Mouse (Mus musculus): ENCODE data around the gene Nedd8.

The Nedd8 gene

GRCm38 (mm10) chr14:55671833-55672740 lies at the start of gene Nedd8, which contains the start of gene Gmpr2:
Gene Nedd8, minus strand, starts transcription at chr14:55672124.
Gene Gmpr2, plus strand, starts transcription at chr14:55671941.
- DNase-seq = peak; percentile 85 to 93

- DNase-seq = peak; percentile 17 to 43
These were observed 49.2 kb upstream of the Nedd8 start for GRCm38 (mm10) chr14:55721076-55721475.

DNA sequence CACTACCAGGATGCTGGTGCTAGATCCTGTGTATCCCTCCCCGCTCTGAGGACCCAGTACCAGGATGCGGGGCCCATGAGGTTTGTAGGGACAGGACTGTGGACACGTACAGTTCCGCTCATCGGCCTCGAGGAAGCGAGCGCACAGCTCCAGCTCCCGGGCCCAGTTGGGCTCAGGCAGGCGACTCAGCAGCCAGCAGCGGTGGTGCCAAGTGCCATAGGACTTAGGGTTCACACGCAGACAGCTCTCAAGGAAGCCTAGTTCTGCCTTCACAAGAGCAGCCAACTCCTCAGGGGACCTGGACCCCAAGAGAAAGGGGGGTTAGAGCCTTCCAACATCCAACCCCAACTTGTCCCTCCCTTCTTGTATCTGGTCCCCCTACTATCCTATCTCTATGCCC lies 48.7 kb upstream of the Nedd8 start:
- DNase-seq = no peak

DNA sequence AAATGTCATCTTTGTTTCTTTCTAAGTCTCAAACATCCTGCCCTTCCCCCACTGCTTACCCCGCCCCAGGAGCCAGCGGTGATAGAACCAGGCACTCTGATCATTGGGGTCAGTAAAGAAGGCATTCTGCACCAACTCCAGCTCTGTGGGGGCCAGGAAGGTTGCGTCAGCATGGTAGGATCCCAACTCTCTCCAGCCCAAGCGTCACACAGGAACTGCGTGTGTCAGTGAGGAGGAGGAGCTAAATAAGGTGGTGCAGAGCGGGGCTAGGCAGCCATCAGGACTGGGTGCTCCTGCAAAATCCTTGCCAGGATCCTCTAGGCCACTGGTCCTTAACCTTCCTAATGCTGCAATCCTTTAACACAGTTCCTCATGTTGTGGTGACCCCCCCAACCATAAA lies 47.8 kb upstream of the Nedd8 start:
- no peak for DNase-seq

GRCm38 (mm10) chr14:55716884-55717283 lies 45.0 kb upstream of the Nedd8 start:
- DNase-seq = peak; percentile 31 to 62

GRCm38 (mm10) chr14:55716271-55716670 lies 44.3 kb upstream of the Nedd8 start:
- DNase-seq = peak in 1 of 2 experiments; percentile 27

DNA sequence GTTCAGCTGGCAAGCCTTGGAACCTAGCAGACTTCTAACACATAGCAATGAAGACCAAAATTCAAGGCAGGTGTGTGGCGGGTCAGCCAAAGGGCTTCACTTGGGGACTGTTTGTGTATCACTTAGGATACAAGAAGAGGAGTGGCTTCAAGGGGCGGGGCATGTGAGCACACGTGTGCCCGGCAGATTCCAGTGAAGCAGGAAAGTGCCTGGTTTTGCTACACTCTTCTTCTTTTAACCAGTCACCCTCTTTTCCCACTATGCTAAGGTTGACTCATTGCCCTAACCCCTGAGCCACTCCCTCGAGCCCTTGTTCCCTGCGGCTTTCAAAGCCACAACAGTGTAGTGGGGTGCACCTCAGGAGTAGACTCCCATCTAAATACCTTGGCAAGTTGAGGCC lies 43.0 kb upstream of the Nedd8 start:
- DNase-seq = peak in 1 of 2 experiments; percentile 24

GRCm38 (mm10) chr14:55713729-55714122 lies 41.8 kb upstream of the Nedd8 start, which contains the start of gene Tgm1:
Gene Tgm1, minus strand, starts transcription at chr14:55713926.
- DNase-seq = no peak

DNA sequence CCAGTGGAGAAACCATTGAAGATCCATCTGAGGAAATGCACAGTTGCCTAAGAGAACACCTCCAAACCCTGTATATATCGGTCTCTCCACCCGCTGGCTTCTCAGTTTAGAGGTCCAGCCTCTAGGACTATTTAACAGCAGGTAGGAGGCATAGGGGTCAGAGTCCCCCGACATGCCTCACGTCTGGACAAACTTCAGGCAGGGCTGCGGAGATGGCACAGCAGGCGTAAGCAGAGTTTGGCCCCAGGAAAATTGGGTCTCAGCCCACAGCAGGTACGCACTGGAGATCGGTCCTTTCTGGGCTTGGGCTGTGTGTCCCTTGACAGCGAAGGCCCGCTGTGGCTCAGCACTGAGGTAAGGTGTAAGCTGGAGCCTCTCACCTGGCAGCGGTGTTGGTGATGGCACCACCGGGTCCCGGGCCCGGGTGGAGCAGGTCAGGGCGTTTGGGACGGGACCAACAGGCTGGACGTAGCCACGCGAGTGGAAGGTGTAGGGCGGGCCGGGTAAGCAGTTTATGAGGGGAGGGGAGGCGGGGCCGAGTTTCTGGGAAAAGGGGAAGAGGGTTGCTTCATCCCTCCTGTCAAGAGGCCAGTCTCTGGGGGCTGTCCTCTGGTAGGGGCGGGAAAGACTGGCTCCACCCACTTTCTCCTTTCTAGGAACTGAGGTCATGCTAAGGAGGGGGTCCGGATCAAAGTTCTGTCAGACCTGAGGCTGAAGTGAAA lies 41.2 kb upstream of the Nedd8 start:
- DNase-seq = peak; percentile 49 to 70

GRCm38 (mm10) chr14:55711786-55712185 lies 39.9 kb upstream of the Nedd8 start:
- no peak for DNase-seq

GRCm38 (mm10) chr14:55709509-55709908 lies 37.6 kb upstream of the Nedd8 start:
- no peak for DNase-seq

- DNase-seq = no peak
These were observed 35.5 kb upstream of the Nedd8 start for GRCm38 (mm10) chr14:55707397-55707796.

- DNase-seq = no peak
These were observed 34.2 kb upstream of the Nedd8 start for GRCm38 (mm10) chr14:55706051-55706600.

DNA sequence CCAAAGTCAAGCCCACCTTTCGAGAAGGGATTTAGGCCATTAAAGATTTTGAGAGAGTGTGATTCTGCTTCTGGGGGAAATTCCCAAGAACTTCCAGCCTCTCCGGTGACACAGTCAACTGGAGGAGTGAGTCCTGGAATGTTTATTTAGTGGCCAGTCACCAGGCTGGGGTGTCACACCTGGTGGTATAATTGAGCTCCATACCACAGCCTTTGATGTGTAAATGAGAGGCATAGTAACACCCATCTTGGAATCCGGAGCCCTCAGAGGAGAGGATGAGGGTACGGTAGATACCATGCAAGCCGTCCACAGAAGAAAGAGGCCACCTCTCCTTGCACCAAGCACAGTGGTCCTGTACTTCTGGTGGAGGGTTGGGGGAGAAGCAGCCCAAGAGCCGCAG lies 30.8 kb upstream of the Nedd8 start:
- DNase-seq = no peak

DNA sequence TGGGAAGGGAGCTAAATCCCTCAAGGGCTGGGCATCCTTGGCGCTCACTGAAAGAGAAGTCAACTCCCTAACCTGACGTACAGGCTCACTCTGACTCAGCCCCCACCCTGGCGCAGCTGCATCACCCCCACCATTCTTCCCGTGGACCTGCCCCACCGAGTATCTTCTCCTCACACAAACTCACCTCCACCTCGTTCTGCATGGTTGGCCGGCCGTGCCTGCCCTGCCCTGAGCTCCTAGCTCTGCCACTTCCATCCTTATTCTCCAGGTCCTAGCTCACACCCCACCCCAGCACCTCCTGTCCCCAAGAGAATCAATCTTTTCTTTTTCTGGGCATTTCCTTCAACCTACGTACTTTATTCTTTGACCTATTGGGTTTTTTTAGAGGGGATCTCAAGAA lies 29.2 kb upstream of the Nedd8 start:
- peak; percentile 26 to 39 for DNase-seq

DNA sequence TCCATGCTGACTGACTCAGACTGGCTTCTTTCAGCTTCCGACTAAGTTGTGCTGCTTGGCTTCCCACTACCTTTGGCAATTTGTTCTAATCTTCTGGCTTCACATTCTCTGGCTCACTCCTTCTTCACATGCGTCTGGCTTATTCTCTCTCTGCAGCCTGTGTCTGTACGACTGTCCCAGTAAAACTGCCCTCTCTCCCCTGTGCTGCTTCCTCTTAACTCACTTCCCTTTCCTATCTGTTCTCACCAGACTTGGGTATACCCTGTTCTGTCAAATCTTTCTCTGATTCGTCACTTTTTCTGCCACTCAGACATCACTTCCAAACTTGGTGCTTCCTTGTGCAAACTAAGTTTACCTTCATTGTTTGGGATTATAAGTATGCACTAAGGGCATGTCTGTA lies 25.3 kb upstream of the Nedd8 start:
- no peak for DNase-seq

- DNase-seq = no peak
These were observed 17.5 kb upstream of the Nedd8 start for GRCm38 (mm10) chr14:55689433-55689832.

DNA sequence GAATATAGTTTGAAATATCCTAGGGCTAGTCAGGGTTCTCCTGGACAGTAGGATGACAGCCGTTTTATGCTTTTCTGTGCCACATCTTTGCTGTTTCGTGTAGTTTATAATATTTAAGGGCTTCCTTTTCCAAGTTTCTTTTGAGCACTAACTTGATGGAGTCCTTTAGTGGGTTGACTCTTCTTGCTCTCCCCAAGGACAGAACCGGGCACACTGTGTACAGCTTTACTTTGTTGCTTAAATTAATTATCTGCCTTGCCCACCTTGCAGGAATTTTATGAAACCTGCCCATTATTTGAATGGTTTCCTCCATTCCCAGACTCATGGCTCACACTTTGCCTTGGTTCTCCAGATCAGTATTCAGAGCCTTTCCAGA lies 10.2 kb upstream of the Nedd8 start:
- no peak for DNase-seq

DNA sequence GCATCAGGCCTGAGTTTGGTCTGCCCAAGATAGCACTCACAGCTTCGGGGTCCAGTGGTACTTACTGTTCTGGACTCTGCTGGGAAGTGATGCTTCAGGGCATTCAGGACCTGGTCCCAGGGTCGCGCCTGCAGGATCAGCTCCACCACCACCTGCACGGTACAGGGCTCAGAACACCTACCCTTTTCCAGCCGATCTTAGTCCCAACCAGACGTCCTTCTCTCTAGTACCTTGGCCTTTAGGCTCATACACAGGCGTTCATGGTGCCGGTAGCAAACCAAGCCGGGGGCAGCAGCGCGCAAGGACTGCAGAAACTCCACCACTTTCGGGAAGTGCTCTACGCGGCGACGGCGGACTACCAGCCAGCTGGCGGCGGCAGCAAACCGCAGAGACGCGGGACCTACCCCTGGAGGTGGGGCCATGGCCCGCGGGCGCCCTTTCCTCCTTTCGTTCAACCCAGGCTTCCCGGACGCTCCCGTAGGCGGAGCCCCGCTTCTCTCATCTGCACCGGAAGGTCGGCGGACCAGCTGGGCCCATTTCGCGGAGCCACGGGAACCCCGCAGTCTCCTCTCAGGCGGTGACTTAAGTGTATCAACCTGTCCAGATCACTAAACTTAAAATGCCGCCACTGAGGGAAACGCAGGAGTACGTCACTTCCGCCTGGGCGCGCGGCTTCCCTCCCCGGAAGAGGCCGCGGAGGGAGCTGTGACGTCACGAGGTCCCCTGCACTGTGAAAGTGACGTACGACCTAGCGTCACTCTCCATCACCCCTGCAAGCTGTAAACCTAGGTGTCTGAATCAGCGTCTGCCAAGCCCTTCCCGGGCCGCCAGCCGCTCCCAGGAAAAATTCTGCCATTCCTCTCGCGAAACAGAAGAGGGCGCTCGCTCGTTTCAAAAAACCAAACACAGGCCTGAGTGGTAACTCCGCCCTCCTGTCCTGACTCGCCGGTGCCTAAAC lies 9.5 kb upstream of the Nedd8 start, which contains the start of gene Tinf2:
Tinf2 (minus strand) TSS at position 661 of the 958 bp plus-strand sequence.
- peak; percentile 94 to 95 for DNase-seq

- DNase-seq = no peak
These were observed 5.7 kb upstream of the Nedd8 start for GRCm38 (mm10) chr14:55677615-55678014.

GRCm38 (mm10) chr14:55672741-55673060 lies 777 bp upstream of the Nedd8 start:
- DNase-seq = no peak

- no peak for DNase-seq
These were observed 465 bp downstream of the Nedd8 start for GRCm38 (mm10) chr14:55671486-55671832.

GRCm38 (mm10) chr14:55660636-55661035 lies 11.3 kb downstream of the Nedd8 start:
- no peak for DNase-seq
